Mouse (Mus musculus): Measurements from ENCODE around the gene Suz12.
A peak's percentile ranks its signal among the peaks of the same experiment; 100 is the strongest.
"Not testable (repeated sequence)": the region's sequence is repeated elsewhere in the genome, so short reads cannot be mapped to it uniquely, and the experiment has no call there.

Gene Suz12

GRCm38 (mm10) chr11:79992592-79993355, at the start of gene Suz12:
TSS of gene Suz12 (plus strand) at chr11:79993106.
- peak; percentile 93 for DNase-seq (ENCODE audit: low spot score)

GRCm38 (mm10) chr11:79943136-79943535, 49.8 kb upstream of the Suz12 start:
- DNase-seq (ENCODE audit: low spot score) = no peak

GRCm38 (mm10) chr11:79943601-79944000, 49.3 kb upstream of the Suz12 start:
- no peak for DNase-seq (ENCODE audit: low spot score)

GRCm38 (mm10) chr11:79947265-79947664, 45.6 kb upstream of the Suz12 start:
- DNase-seq (ENCODE audit: low spot score) = no peak

GRCm38 (mm10) chr11:79961346-79962124, 31.4 kb upstream of the Suz12 start:
- DNase-seq (ENCODE audit: low spot score) = no peak

- peak; percentile 97 for DNase-seq (ENCODE audit: low spot score)
These were observed 30.6 kb upstream of the Suz12 start, which contains the start of gene Utp6 for GRCm38 (mm10) chr11:79962125-79962876. TSS of gene Utp6 (minus strand) at chr11:79962390.

- no peak for DNase-seq (ENCODE audit: low spot score)
These were observed 30.1 kb upstream of the Suz12 start for GRCm38 (mm10) chr11:79962877-79963183.

GRCm38 (mm10) chr11:79963212-79963974, 29.5 kb upstream of the Suz12 start:
- no peak for DNase-seq (ENCODE audit: low spot score)

GRCm38 (mm10) chr11:79965896-79966295, 27.0 kb upstream of the Suz12 start:
- no peak for DNase-seq (ENCODE audit: low spot score)

- DNase-seq (ENCODE audit: low spot score) = no peak
These were observed 25.2 kb upstream of the Suz12 start for GRCm38 (mm10) chr11:79967752-79968151.

- no peak for DNase-seq (ENCODE audit: low spot score)
These were observed 19.8 kb upstream of the Suz12 start for GRCm38 (mm10) chr11:79973133-79973532.

GRCm38 (mm10) chr11:79973626-79974476, 19.1 kb upstream of the Suz12 start:
- peak; percentile 28 for DNase-seq (ENCODE audit: low spot score)

GRCm38 (mm10) chr11:79975377-79975776, 17.5 kb upstream of the Suz12 start:
- DNase-seq (ENCODE audit: low spot score) = no peak

GRCm38 (mm10) chr11:79976222-79976621, 16.7 kb upstream of the Suz12 start:
- no peak for DNase-seq (ENCODE audit: low spot score)

GRCm38 (mm10) chr11:79976645-79977044, 16.3 kb upstream of the Suz12 start:
- DNase-seq (ENCODE audit: low spot score) = not testable (repeated sequence)

- not testable (repeated sequence) for DNase-seq (ENCODE audit: low spot score)
These were observed 15.8 kb upstream of the Suz12 start for GRCm38 (mm10) chr11:79977061-79977460.

- DNase-seq (ENCODE audit: low spot score) = not testable (repeated sequence)
These were observed 15.2 kb upstream of the Suz12 start for GRCm38 (mm10) chr11:79977747-79978146.

GRCm38 (mm10) chr11:79986886-79987285, 6.0 kb upstream of the Suz12 start:
- no peak for DNase-seq (ENCODE audit: low spot score)

- no peak for DNase-seq (ENCODE audit: low spot score)
These were observed 5.0 kb upstream of the Suz12 start for GRCm38 (mm10) chr11:79987896-79988295.

GRCm38 (mm10) chr11:79990120-79990519, 2.8 kb upstream of the Suz12 start:
- DNase-seq (ENCODE audit: low spot score) = no peak

- no peak for DNase-seq (ENCODE audit: low spot score)
These were observed 1.3 kb upstream of the Suz12 start for GRCm38 (mm10) chr11:79991600-79991999.

Measured in T-cell, adult 2 months (primary cell).